Mouse (Mus musculus) E14TG2a.4 (cell line): ENCODE measurements around the gene Gm10490.

Source experiments
- CTCF ChIP-seq: conservative IDR thresholded peaks from 2 replicates; pipeline ENCODE4 v1.5.1; 2014; ENCODE audit warnings: low read length
- POU5F1 ChIP-seq: IDR thresholded peaks from 2 replicates; pipeline ENCODE4 v1.6.1; 2014; ENCODE audit warnings: low read length, borderline replicate concordance

GRCm38 (mm10) chrX:7868506-7868905, 40.8 kb upstream of the Gm10490 start:
- TF ChIP-seq CTCF (no peak), POU5F1 (no peak)
